Mouse (Mus musculus) E14TG2a.4 (cell line): ENCODE measurements around the gene Cct8l1.

Experiments used
- H3K27me3 ChIP-seq: 2 replicates; pipeline ENCODE4 v1.6.1; 2014; ENCODE audit warnings: low read length, control low read depth; ENCODE audit not compliant: insufficient read depth
- H3K36me3 ChIP-seq: 2 replicates; pipeline ENCODE4 v1.6.1; 2014; ENCODE audit warnings: low read length, control low read depth; ENCODE audit not compliant: insufficient read depth
- H3K4me1 ChIP-seq: replicated peaks from 2 replicates; pipeline ENCODE4 v1.6.1; 2014; ENCODE audit warnings: low read depth, low read length, control low read depth
- H3K4me3 ChIP-seq: replicated peaks from 2 replicates; pipeline ENCODE4 v1.5.1; 2014; ENCODE audit warnings: mild to moderate bottlenecking, low read length
- H3K9me3 ChIP-seq: 2 replicates; pipeline ENCODE4 v1.6.1; 2014; ENCODE audit warnings: low read length, control low read depth
- CTCF ChIP-seq: conservative IDR thresholded peaks from 2 replicates; pipeline ENCODE4 v1.5.1; 2014; ENCODE audit warnings: low read length
- NANOG ChIP-seq: IDR thresholded peaks from 2 replicates; pipeline ENCODE4 v1.6.1; 2014; ENCODE audit warnings: borderline replicate concordance, low read length, mixed read lengths
- POU5F1 ChIP-seq: IDR thresholded peaks from 2 replicates; pipeline ENCODE4 v1.6.1; 2014; ENCODE audit warnings: low read length, borderline replicate concordance

Gene Cct8l1

GRCm38 (mm10) chr5:25554210-25554609, 38.3 kb downstream of the Cct8l1 start:
- no peaks in the 10 kb centered on the region for H3K27me3 ChIP-seq
- no peaks in the 10 kb centered on the region for H3K9me3 ChIP-seq

GRCm38 (mm10) chr5:25554689-25555088, 38.8 kb downstream of the Cct8l1 start:
- TF ChIP-seq CTCF (no peak), POU5F1 (peak; percentile 93), NANOG (peak; percentile 93)
- Histone ChIP-seq H3K36me3 (no peaks in the 10 kb centered on the region), H3K27me3 (no peaks in the 10 kb centered on the region), H3K9me3 (no peaks in the 10 kb centered on the region), H3K4me3 (no peak overlapping the region), H3K4me1 (peaks cover 80% of the 10 kb centered on the region)

More at GRCm38 (mm10) chr5:25554210-25554609, 38.3 kb downstream of the Cct8l1 start:
- Histone ChIP-seq H3K4me3 (no peak overlapping the region), H3K4me1 (peaks cover 85% of the 10 kb centered on the region), H3K36me3 (no peaks in the 10 kb centered on the region)
- TF ChIP-seq POU5F1, result no peak
- no peak for TF ChIP-seq CTCF
- TF ChIP-seq NANOG, result no peak

- Histone ChIP-seq H3K4me3 (peak overlapping the region; percentile 70), H3K9me3 (no peaks in the 10 kb centered on the region), H3K27me3 (no peaks in the 10 kb centered on the region), H3K4me1 (peaks cover 71% of the 10 kb centered on the region), H3K36me3 (no peaks in the 10 kb centered on the region)
- TF ChIP-seq CTCF, result no peak
- 0 out of 2 replicates have a peak, but pooled peaks have one; percentile 18 for TF ChIP-seq POU5F1
- TF ChIP-seq NANOG, result no peak
These were observed 39.8 kb downstream of the Cct8l1 start for GRCm38 (mm10) chr5:25555684-25556083.

- TF ChIP-seq POU5F1 (no peak), CTCF (no peak), NANOG (no peak)
- Histone ChIP-seq H3K36me3 (no peaks in the 10 kb centered on the region), H3K4me3 (peak overlapping the region; percentile 70), H3K27me3 (no peaks in the 10 kb centered on the region), H3K9me3 (no peaks in the 10 kb centered on the region), H3K4me1 (peaks cover 65% of the 10 kb centered on the region)
These were observed 40.5 kb downstream of the Cct8l1 start for GRCm38 (mm10) chr5:25556363-25556762.
